Mouse (Mus musculus): ENCODE measurements around the gene Ramp3. TPM values are rescaled to one million over a fixed set of nuclear protein-coding genes. Genes with fewer than 3 reads are reported as not detected.

Ramp3 gene
- polyA plus RNA-seq, 1 experiment: 40.6 TPM

DNA sequence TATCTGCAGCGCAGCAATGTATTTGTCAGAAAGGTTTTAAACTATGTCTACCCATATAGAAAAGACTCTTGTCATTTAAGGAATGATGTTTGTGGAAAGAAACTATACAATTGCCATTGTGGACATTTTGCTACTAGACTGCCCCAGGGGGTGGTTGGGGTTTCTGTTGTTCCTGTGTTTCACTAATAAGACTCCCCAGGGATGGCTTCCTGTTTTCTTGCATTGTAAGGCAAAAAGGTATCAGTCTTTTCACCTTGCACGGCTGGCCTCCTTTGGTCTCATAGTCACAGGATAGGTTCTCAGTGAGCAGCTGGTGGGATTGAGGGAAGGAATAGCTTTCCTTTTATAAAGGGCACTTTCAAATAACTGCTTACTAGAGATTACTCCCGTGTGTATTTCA is 26.4 kb downstream of the Ramp3 start:
- Histone ChIP-seq H3K4me3 (ENCODE audit: insufficient read depth, low read length) (no peak overlapping the region), H3K4me1 (ENCODE audit: control insufficient read depth, insufficient read depth, low read length) (no peaks in the 10 kb centered on the region), H3K27ac (ENCODE audit: insufficient read depth, low read length) (no peak overlapping the region)
- TF ChIP-seq POLR2A (IDR thresholded peaks at IDR 0.05; ENCODE audit: extremely low read depth, insufficient read depth, low read length) (no peak), CTCF (IDR thresholded peaks at IDR 0.05; ENCODE audit: extremely low read depth, insufficient read depth, low read length) (no peak)

DNA sequence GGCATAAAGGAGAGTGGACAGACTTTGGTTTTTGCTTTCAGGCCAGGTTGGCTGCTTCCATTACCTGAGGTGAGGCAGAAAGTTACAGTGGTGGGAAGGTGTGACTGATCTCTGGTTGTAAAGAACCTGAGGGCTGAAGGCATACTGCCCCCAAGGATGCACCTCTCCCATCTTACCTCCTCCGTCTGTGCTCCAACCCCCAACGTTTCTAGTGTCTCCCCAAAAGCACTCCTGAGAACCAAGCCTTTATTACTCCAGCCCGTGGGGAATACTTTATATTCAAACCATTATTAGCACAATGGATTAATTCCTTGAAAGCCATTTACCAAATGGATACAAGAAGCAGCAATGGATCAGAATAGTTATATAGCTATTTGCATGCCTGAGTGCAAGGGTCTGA is 30.6 kb downstream of the Ramp3 start:
- TF ChIP-seq POLR2A (IDR thresholded peaks at IDR 0.05; ENCODE audit: extremely low read depth, insufficient read depth, low read length) (no peak), CTCF (IDR thresholded peaks at IDR 0.05; ENCODE audit: extremely low read depth, insufficient read depth, low read length) (no peak)
- peaks cover 3% of the 10 kb centered on the region; the same call in 1 of the 2 replicates for H3K4me1 ChIP-seq (ENCODE audit: control insufficient read depth, insufficient read depth, low read length)
- H3K4me3 ChIP-seq (ENCODE audit: insufficient read depth, low read length): no peak overlapping the region
- H3K27ac ChIP-seq (ENCODE audit: insufficient read depth, low read length): no peak overlapping the region

DNA sequence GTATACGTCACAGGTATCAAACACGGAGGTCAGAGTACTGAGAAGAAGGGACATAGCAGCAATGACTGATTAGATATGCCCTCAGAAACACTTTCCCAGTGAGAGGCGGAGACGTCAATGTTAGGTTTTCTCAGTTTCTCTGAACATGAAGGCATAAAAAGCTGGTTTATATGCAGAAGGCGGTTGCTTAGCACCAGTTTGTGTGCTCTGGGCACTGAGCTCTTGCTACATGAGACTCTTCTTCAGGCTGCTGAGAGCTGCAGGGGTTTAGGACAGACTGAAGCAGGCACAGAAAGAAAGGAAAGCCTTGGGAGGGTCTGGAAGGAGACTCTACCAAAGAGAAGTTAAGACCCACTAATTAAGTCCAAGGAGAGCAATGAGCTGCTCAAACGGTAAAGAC is 34.0 kb downstream of the Ramp3 start:
- Histone ChIP-seq H3K27ac (ENCODE audit: insufficient read depth, low read length) (no peak overlapping the region), H3K4me1 (ENCODE audit: control insufficient read depth, insufficient read depth, low read length) (peaks cover 3% of the 10 kb centered on the region; the same call in 1 of the 2 replicates), H3K4me3 (ENCODE audit: insufficient read depth, low read length) (no peak overlapping the region)
- TF ChIP-seq POLR2A (IDR thresholded peaks at IDR 0.05; ENCODE audit: extremely low read depth, insufficient read depth, low read length): no peak
- no peak for TF ChIP-seq CTCF (IDR thresholded peaks at IDR 0.05; ENCODE audit: extremely low read depth, insufficient read depth, low read length)

DNA sequence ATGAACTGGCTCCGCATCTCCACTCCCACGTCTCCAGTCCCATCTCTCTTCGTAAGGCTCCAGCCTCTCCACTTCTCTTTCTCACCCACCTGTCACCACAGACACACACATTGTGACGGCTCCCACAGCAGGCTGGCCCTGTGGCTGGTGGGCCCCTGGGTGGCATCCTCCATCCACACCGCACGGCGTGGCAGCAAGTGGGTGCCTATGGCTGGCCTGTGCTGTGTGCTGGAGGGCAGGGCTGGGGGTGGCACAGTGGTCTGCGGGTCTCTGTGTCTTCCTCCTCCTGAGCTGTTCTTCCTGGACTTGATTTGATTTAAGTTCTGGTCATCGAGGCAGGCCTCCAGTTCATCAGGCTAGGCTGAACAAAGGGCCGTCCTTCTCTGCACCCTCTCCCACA is 35.8 kb downstream of the Ramp3 start:
- Histone ChIP-seq H3K4me3 (ENCODE audit: insufficient read depth, low read length) (no peak overlapping the region), H3K27ac (ENCODE audit: insufficient read depth, low read length) (no peak overlapping the region), H3K4me1 (ENCODE audit: control insufficient read depth, insufficient read depth, low read length) (peaks cover 3% of the 10 kb centered on the region; the same call in 1 of the 2 replicates)
- no peak for TF ChIP-seq POLR2A (IDR thresholded peaks at IDR 0.05; ENCODE audit: extremely low read depth, insufficient read depth, low read length)
- no peak for TF ChIP-seq CTCF (IDR thresholded peaks at IDR 0.05; ENCODE audit: extremely low read depth, insufficient read depth, low read length)

DNA sequence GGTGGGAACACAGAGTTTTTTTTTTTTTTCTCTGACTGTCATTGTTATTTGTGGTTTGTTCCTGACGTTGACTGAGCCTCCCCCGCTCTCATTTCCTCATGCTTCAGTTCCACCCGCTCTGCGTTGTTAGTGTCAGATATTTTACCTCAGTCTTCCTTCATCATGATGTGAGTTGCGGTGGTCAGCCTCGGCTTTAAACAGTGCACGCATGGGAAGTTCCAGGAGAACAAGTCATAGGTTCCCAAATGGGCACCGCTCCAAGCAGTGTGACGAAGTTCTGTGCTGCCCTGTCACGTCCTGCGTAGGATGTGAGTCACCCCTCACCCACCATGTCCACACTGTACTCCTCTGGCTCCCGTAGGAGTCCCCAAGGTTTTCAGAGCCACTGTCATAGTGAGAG is 36.9 kb downstream of the Ramp3 start:
- Histone ChIP-seq H3K27ac (ENCODE audit: insufficient read depth, low read length) (no peak overlapping the region), H3K4me3 (ENCODE audit: insufficient read depth, low read length) (no peak overlapping the region), H3K4me1 (ENCODE audit: control insufficient read depth, insufficient read depth, low read length) (peaks cover 3% of the 10 kb centered on the region; the same call in 1 of the 2 replicates)
- TF ChIP-seq POLR2A (IDR thresholded peaks at IDR 0.05; ENCODE audit: extremely low read depth, insufficient read depth, low read length) (no peak), CTCF (IDR thresholded peaks at IDR 0.05; ENCODE audit: extremely low read depth, insufficient read depth, low read length) (no peak)

DNA sequence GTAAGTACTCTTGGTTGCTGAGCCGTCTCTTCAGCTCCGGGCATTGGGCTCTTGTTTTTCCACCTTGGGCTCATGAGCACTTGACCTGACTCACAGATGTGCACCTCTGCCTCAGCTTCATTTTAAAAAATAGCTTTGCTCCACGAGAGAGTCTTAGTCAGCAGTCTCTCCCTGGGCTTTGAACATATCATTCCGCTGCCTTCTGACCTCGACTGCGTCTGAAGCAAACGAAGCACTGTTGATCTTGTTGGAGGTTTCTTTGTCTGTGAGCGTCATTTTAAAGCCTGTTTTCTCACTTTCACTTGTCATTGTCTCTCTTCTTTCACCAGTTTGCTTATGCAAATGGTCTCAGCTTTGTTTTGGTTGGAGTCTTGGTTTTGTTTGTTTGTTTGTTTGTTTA is 38.2 kb downstream of the Ramp3 start:
- Histone ChIP-seq H3K4me3 (ENCODE audit: insufficient read depth, low read length) (no peak overlapping the region), H3K4me1 (ENCODE audit: control insufficient read depth, insufficient read depth, low read length) (peaks cover 3% of the 10 kb centered on the region; the same call in 1 of the 2 replicates), H3K27ac (ENCODE audit: insufficient read depth, low read length) (no peak overlapping the region)
- no peak for TF ChIP-seq CTCF (IDR thresholded peaks at IDR 0.05; ENCODE audit: extremely low read depth, insufficient read depth, low read length)
- no peak for TF ChIP-seq POLR2A (IDR thresholded peaks at IDR 0.05; ENCODE audit: extremely low read depth, insufficient read depth, low read length)

DNA sequence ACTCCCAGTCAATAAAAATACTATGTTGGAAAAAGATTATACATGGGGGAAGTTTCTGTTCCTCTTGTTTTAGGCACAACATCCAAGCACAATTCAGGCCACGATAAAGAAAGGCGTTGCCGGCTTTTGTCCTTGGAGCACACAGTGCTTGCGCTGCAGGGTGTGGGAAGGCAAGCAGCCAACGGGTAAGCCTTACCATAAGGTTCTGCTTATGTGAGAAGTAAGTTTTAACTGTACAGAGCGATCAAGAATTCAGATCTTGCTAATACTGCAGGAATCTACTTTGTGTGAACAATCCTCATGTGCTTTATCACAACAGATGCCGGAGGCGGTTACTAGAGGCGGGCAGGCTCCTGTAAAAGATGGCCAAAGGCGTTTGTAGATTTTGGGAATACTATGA is 39.4 kb downstream of the Ramp3 start:
- no peak overlapping the region for H3K4me3 ChIP-seq (ENCODE audit: insufficient read depth, low read length)
- TF ChIP-seq CTCF (IDR thresholded peaks at IDR 0.05; ENCODE audit: extremely low read depth, insufficient read depth, low read length): no peak
- no peak for TF ChIP-seq POLR2A (IDR thresholded peaks at IDR 0.05; ENCODE audit: extremely low read depth, insufficient read depth, low read length)
- H3K4me1 ChIP-seq (ENCODE audit: control insufficient read depth, insufficient read depth, low read length): peaks cover 1% of the 10 kb centered on the region; the same call in 1 of the 2 replicates
- no peak overlapping the region for H3K27ac ChIP-seq (ENCODE audit: insufficient read depth, low read length)

DNA sequence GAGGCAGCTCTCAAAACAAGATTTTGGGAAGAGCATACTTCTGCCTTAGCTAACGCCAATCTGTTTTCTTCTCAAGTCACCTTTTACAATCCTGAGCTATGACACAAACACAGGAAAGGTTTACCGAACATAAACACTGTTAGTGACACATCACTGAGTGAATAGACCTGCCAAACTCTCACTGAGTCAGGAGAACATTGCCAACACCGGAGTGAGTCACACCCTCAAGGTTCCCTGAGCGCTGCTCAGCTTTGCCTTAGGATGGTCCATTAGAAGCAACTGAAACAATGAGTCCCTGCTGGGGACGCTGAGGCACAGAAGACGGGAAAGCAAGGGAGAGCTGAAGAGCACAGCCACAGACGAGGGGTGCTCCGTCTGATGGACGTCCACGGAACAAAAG is 40.0 kb downstream of the Ramp3 start:
- no peaks in the 10 kb centered on the region for H3K4me1 ChIP-seq (ENCODE audit: control insufficient read depth, insufficient read depth, low read length)
- no peak overlapping the region for H3K27ac ChIP-seq (ENCODE audit: insufficient read depth, low read length)
- no peak overlapping the region for H3K4me3 ChIP-seq (ENCODE audit: insufficient read depth, low read length)
- TF ChIP-seq POLR2A (IDR thresholded peaks at IDR 0.05; ENCODE audit: extremely low read depth, insufficient read depth, low read length) (no peak), CTCF (IDR thresholded peaks at IDR 0.05; ENCODE audit: extremely low read depth, insufficient read depth, low read length) (no peak)

DNA sequence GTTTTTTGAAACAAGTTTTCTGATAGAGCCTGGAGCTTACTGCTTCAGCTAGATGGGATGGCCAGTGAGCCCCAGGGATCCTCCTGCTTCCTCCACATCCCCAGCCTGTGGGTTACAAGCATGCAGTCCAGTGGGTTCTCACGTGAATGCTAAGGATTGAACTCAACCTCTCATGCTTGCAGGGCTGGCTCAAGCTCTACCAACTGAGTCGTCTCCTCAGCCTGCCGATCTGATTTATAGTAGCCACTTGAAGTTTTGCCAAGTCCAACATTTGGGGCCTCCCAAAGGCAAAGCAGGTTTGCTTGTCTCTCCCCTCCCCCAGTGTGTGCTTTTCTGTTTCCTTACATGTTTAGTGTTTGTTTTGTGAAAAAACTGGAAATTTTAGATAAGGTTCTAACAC is 43.9 kb downstream of the Ramp3 start:
- Histone ChIP-seq H3K4me3 (ENCODE audit: insufficient read depth, low read length) (no peak overlapping the region), H3K4me1 (ENCODE audit: control insufficient read depth, insufficient read depth, low read length) (peaks cover 3% of the 10 kb centered on the region; the same call in 1 of the 2 replicates), H3K27ac (ENCODE audit: insufficient read depth, low read length) (no peak overlapping the region)
- no peak for TF ChIP-seq CTCF (IDR thresholded peaks at IDR 0.05; ENCODE audit: extremely low read depth, insufficient read depth, low read length)
- no peak for TF ChIP-seq POLR2A (IDR thresholded peaks at IDR 0.05; ENCODE audit: extremely low read depth, insufficient read depth, low read length)

DNA sequence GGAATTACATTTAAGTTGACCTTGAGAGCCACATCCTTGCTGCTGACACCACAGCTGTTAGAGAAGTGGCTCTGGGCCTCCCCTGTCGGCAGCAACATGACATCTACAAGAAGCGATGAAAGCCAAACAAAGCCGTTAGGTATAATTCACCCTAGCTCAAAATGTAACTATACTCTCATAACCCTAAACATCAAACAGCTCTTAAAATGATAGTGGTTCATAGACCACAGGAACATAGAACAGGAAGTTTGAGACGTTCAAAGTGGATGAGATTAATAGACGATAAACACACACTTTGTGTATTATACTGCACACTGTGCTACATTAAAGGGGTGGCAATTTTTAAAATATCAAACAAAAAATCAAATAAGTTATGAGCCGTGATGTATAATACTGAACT is 46.5 kb downstream of the Ramp3 start:
- no peak for TF ChIP-seq CTCF (IDR thresholded peaks at IDR 0.05; ENCODE audit: extremely low read depth, insufficient read depth, low read length)
- TF ChIP-seq POLR2A (IDR thresholded peaks at IDR 0.05; ENCODE audit: extremely low read depth, insufficient read depth, low read length): no peak
- Histone ChIP-seq H3K27ac (ENCODE audit: insufficient read depth, low read length) (no peak overlapping the region), H3K4me1 (ENCODE audit: control insufficient read depth, insufficient read depth, low read length) (peaks cover 3% of the 10 kb centered on the region; the same call in 1 of the 2 replicates), H3K4me3 (ENCODE audit: insufficient read depth, low read length) (no peak overlapping the region)
